Mouse (Mus musculus): Measurements from ENCODE around the gene Nanos2.

DNA sequence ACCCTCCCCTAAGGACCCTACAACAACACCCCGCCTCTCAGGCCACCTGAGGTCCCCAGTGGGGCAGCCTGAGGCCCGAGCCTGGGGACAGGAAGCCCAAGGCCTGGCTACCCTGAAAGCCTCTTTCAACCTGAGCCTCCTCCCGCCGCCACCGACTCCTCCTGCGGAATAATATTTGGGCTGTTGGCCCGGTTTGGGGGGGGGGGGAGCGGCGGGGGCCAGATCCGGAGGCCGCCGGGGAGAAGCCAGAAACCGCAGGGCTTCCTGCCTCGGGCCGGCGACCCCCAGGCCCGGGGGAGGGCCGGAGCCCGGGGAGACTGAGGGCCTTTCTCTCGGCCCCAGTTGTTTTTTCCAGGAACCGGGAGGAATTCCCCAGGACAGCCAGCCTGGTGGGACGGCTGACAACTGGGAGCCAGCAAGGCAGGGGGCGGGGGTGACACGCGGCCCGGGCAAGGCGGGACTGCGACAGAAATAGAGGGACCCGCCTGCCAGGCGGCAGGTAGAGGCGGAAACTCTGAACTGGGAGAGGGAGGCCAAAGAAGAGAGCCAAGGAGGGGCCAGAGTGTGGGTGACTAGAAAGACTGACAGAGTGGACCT is 24.9 kb downstream of the Nanos2 start:
- TF ChIP-seq POLR2A (IDR thresholded peaks at IDR 0.05; ENCODE audit: borderline replicate concordance, extremely low read depth, insufficient read depth, insufficient read length, poor library complexity, severe bottlenecking): no peak
- no peak for TF ChIP-seq CTCF (IDR thresholded peaks at IDR 0.05; ENCODE audit: borderline replicate concordance, extremely low read depth, insufficient read depth, insufficient read length)

Data from brain, embryonic 14.5 days (tissue).